Mouse (Mus musculus) brain, embryonic 14.5 days (tissue): ENCODE results near the gene Adgre1. TPM values are rescaled to one million over a fixed set of nuclear protein-coding genes. Genes with fewer than 3 reads are reported as not detected.
"Not testable (repeated sequence)": the region's sequence is repeated elsewhere in the genome, so short reads cannot be mapped to it uniquely, and the experiment has no call there.

Source experiments
- DNase-seq: peaks from one replicate; pipeline ENCODE4 v3.0.0-alpha.2; 2011; ENCODE audit warnings: low read depth
- CTCF ChIP-seq: fragments of 200-500 bp; IDR thresholded peaks from 2 replicates; pipeline ENCODE4 v1.5.1; 2012; ENCODE audit warnings: inconsistent platforms, mild to moderate bottlenecking, moderate library complexity, borderline replicate concordance; ENCODE audit not compliant: insufficient read depth, insufficient read length; ENCODE audit errors: extremely low read depth
- POLR2A ChIP-seq: fragments of 200-500 bp; IDR thresholded peaks from 2 replicates; pipeline ENCODE4 v1.6.1; 2012; ENCODE audit warnings: mild to moderate bottlenecking, inconsistent platforms, borderline replicate concordance; ENCODE audit not compliant: poor library complexity, insufficient read depth, insufficient read length, severe bottlenecking; ENCODE audit errors: extremely low read depth
- polyA plus RNA-seq: library from polyadenylated mRNA; depleted of rRNA; stranded (reverse); fragments of >200 nt; gene quantifications from 2 replicates; pipeline ENCODE4 v1.2.3, GENCODE M21; 2012; rRNA removed

The Adgre1 gene
- polyA plus RNA-seq: 3.0 and 3.8 TPM in 2 replicates

- TF ChIP-seq POLR2A: no peak
- TF ChIP-seq CTCF: no peak
- no peak for DNase-seq
These were observed at the start of gene Adgre1 for GRCm38 (mm10) chr17:57358441-57358840. Gene Adgre1 (plus strand): TSS chr17:57358691.

DNA sequence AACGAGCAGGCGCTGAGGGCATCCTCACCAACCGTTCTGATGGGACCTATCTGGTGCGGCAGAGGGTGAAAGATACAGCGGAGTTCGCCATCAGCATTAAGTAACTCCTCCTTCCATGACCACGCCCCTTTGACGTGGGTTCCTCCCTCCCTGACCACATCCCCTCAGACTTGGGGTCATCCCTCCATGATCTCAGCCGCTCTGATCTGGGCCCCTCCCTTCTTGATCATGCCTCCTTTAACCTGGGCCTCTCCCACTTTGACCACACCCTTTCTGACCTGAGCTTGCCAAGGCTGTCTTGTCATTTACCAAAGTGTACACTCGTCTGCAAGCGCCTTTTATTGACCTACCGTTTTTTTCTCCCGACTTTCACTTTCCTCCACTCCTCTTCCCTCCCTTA is 46.7 kb upstream of the Adgre1 start:
- TF ChIP-seq POLR2A (no peak), CTCF (no peak)

GRCm38 (mm10) chr17:57327615-57328014 is 30.9 kb upstream of the Adgre1 start:
- TF ChIP-seq POLR2A (no peak), CTCF (no peak)
- no peak for DNase-seq

More for the DNA sequence above, 46.7 kb upstream of the Adgre1 start:
- DNase-seq: no peak

DNA sequence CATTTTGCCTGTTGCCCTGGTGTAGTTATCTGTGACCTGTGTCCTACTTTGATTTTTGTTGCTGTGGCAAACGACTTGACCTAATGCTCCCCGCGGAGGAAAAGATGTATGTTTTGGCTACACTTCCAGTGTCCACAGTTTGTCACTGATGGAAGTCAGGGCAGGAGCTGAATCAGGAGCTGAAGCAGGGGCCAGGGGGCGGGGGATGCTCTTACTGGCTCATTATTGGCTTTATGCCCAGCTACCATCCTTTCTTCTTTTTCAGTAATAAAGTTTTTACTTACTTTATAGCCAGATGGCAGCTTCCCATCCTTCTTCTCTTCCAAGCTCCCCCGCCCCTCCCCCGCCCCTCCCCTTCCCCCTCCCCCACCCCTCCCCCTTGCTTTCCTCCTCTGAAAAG is 29.5 kb upstream of the Adgre1 start:
- DNase-seq: peak; percentile 39
- TF ChIP-seq POLR2A (no peak), CTCF (no peak)

GRCm38 (mm10) chr17:57330993-57331392 is 27.5 kb upstream of the Adgre1 start:
- no peak for TF ChIP-seq CTCF
- TF ChIP-seq POLR2A: no peak
- no peak for DNase-seq

DNA sequence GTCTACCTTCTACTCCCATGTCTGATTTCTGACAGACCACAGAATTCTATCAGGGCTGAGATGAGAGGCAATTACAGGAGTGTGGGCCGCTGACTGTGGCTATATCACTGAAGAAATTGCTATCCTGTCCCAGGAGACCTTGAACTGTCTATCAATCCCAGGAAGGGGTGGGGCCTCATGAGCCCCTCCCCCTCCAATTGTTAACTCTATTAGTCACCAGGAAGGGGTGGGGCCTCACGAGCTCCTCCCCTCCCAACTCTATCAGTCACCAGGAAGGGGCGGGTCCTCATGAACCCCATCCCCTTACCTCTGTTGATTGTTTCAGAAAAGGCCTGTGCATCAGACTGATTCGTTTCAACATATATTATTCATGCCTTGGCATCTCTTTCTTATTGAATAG is 26.2 kb upstream of the Adgre1 start:
- TF ChIP-seq CTCF (no peak), POLR2A (no peak)
- no peak for DNase-seq

GRCm38 (mm10) chr17:57334001-57334760 is 24.3 kb upstream of the Adgre1 start:
- no peak for DNase-seq
- TF ChIP-seq CTCF: no peak
- TF ChIP-seq POLR2A: no peak

GRCm38 (mm10) chr17:57334761-57335150 is 23.7 kb upstream of the Adgre1 start:
- DNase-seq: peak; percentile 81

GRCm38 (mm10) chr17:57335194-57335593 is 23.3 kb upstream of the Adgre1 start:
- not testable (repeated sequence) for DNase-seq

More at GRCm38 (mm10) chr17:57334761-57335150, 23.7 kb upstream of the Adgre1 start:
- TF ChIP-seq POLR2A (no peak), CTCF (peak; percentile 95)

DNA sequence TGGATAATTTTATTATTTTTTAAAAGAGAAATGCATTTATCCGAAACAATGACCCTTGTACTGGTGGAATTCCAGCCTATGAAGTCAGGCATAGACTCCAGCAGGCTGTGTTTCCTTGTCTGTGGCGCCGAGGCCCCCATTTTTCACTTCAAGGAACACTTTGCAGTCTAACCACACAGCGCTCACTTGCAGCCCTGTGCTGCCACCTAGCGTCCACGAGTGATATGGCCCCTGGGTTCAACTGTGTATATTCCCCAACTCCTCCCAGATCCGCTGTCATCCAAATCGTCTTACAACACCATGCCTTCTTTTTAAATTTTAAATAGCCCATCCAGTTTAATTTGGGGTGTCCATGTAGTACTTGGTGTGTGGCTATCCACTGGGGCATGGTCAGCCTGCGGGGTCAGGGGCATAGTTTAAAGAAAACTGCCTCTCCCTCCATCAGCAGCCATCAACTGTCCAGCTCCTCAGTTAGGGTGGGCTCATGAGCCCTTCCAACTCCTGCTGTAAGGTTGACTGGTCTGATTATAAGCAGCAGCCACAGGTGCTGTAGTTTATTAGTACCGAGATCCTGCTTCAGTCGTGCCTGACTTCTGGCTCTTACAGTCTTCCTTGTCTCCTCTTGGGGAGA is 22.7 kb upstream of the Adgre1 start:
- no peak for TF ChIP-seq POLR2A
- peak; percentile 98 for TF ChIP-seq CTCF
- peak; percentile 92 for DNase-seq

DNA sequence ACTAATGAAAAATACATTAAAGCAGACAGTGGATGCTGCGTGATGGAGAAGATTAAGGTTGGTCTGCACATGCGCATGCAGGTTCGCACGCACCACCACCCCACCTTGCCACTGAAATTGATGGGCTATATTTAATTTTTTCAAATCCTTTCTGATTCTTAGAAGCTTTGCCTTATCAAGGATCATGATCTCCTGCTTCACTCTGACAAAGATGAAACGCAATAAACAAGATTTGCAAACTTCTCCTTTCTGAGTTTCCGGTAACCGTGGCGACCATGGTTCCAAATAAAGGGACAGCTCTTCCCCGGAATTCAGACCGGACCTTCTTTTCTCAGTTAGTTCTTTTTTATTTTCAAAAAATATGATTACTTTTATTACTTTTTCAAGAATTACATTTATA is 20.5 kb upstream of the Adgre1 start:
- TF ChIP-seq POLR2A (no peak), CTCF (no peak)
- DNase-seq: no peak

- TF ChIP-seq POLR2A (no peak), CTCF (no peak)
These were observed 19.2 kb upstream of the Adgre1 start for GRCm38 (mm10) chr17:57339298-57339697.

More at GRCm38 (mm10) chr17:57339298-57339697, 19.2 kb upstream of the Adgre1 start:
- DNase-seq: no peak
